Mouse (Mus musculus): ENCODE results near the gene Ech1.

Gene Ech1

DNA sequence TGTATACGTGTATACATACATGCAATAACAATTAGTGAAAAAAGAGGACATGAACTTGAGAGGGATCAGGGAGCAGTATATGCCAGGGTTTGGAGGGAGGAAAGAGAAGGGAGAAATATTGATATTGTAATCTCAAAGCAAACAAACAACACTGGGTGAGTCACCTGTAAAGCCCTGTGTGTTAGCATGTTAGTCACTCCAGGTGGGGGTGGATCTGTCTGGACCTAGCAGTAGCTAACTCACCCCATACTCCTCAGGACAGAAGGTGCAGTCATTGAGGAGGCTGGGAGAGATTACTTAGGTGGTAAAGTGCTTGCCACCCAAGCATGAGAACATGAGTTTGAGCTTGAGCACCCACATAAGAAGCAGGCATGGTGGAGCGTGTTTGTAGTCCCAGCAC lies 34.9 kb downstream of the Ech1 start:
- DNase-seq (ENCODE audit: low spot score in 2 of 2) = no peak

DNA sequence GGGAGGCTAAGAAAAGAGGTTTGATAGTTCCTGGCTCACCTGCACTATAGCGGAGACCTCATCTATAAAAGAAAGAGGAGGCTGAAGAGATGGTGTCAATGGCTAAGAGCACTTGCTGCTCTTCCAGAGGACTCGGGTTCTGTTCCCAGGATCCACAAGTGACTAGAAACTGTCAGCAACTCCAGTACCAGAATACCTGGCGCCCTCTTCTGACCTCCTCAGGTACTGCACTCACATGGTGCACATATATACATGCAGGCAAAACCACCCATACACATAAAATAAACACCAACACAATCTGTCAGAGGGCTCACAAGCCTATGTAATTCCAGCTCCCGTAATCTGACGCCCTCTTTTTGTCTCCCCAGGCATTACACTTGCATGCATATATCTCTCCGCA lies 35.9 kb downstream of the Ech1 start:
- no peak for DNase-seq (ENCODE audit: low spot score in 2 of 2)

GRCm38 (mm10) chr7:28862817-28863499 lies 37.9 kb downstream of the Ech1 start:
- peak; percentile 40 to 73 for DNase-seq (ENCODE audit: low spot score in 2 of 2)

GRCm38 (mm10) chr7:28863540-28863939 lies 38.5 kb downstream of the Ech1 start, which contains the start of gene Lgals7:
TSS of gene Lgals7 (plus strand) at chr7:28863853.
- no peak for DNase-seq (ENCODE audit: low spot score in 2 of 2)

GRCm38 (mm10) chr7:28864288-28864750 lies 39.3 kb downstream of the Ech1 start:
- DNase-seq (ENCODE audit: low spot score in 2 of 2) = no peak

DNA sequence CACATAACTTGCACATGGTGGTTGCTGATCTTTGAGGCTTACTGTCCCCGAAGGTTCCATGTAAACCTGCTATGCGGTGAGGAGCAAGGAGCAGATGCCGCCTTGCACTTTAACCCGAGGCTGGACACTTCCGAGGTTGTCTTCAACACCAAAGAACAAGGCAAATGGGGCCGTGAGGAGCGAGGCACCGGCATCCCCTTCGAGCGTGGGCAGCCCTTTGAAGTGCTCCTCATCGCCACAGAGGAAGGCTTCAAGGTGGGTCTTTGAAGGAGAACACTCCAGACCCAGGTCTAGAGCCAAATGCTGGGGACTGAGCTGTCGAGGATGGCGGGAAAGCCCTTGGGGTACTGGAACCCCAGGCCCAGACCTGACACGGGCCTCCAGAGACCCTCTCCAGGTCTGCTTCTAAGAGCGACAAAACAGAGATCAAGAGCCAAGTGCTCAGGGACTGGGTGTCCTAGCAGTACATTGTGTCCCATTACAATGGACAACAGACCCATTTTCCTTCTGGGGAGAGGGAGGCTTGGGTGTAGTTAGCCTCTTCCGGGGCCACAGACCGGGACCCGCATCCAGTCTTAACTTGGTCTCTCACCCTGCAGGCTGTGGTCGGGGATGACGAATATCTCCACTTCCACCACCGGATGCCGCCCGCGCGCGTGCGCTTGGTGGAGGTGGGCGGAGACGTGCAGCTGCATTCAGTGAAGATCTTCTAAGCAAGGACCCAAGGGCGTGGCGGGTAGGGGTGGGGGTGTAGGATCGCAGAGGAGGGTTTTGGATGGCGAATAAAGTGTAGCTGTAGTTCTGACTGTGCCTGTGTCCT lies 40.7 kb downstream of the Ech1 start:
- DNase-seq (ENCODE audit: low spot score in 2 of 2) = peak; percentile 74 to 75

DNA sequence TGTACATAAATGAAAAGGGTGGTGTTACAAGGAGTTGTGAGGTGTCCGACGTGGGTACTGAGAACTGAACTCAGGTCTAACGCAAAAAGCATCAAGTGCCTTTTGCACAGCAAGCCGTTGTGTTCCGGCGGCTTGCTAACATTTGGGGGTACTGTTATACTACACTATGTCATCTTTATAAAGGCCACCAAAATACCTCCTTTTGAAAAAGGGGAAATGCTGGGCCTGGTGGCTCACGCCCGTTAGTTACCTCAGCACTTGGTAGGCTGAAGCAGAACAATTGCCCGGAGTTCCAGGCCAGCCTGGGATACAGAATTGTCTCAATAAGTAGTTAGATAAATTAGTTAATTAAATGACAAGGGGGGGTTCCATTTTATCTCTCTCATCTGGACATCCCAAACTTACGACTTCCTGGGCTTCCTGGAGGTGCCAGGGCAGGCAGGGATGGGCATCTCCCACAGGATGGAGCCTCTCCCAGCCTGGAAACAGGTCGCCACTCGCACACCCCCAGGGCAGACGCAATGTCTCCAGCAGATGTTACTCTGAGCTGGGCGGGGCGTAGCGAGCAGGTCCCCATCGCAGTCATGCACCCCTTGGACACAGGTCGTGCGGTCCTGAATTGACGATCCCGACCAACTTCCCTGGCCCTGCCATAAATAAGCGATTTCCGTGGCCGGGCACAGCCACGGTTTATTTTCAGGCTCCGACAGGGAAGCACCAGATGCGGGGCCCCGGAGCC lies 41.9 kb downstream of the Ech1 start:
- DNase-seq (ENCODE audit: low spot score in 2 of 2) = no peak

- DNase-seq (ENCODE audit: low spot score in 2 of 2) = peak in 1 of 2 experiments; percentile 35
These were observed 42.7 kb downstream of the Ech1 start for GRCm38 (mm10) chr7:28867508-28868340.

DNA sequence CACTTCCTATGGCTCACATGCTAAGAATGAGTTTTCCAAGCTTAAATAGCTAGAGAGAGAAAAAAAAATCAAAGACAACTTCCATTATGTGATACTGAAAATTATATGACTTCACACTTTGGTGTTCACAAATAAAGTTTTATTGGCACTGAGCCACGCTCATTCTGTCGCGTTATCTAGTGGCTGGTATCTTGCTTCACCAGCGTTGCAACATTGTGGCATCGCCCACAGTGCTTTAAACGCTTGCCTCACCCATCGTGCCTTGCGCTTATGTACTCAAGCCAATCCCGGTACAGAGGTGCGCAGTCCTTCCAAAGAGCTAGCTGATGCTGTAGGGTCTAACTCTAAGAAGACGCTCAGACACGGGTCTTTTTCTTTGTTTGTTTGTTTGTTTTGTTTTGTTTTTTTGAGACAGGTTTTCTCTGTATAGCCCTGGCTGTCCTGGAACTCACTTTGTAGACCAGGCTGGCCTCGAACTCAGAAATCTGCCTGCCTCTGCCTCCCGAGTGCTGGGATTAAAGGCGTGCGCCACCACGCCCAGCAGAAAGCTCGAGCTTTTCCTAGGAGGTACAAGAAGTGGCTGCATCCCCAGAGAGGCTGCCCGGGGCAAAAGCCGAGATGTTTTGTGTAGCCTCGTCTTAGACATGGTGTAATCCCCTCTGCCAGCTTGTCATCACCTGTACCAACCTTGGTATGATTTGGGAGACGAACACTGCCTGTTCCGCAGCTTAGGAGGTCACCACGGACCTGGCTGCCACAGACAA lies 46.1 kb downstream of the Ech1 start:
- DNase-seq (ENCODE audit: low spot score in 2 of 2) = no peak

- DNase-seq (ENCODE audit: low spot score in 2 of 2) = no peak
These were observed 49.5 kb downstream of the Ech1 start for GRCm38 (mm10) chr7:28874565-28874964.

GRCm38 (mm10) chr7:28876099-28876498 lies 51.1 kb downstream of the Ech1 start:
- DNase-seq (ENCODE audit: low spot score in 2 of 2) = no peak

- no peak for DNase-seq (ENCODE audit: low spot score in 2 of 2)
These were observed 52.1 kb downstream of the Ech1 start for GRCm38 (mm10) chr7:28877155-28877554.

DNA sequence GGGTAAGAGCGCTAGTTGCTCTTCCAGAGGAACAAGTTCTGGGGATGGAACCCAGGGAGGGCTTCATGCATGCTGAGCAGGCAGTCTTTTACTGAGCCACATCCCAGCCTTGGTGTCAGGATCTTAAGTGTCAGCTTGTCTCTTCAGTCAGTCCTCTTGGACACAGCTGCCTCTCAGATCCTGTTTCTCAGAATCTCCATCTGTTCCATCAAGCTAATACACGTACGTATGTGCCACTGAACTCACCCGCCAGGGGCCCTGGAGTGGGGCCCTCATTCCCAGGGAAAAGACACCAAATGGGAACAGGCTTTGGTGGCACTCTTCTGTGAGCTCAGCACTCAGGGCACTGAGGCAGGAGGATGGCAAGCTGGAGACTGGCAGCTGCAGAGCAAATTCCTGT lies 52.8 kb downstream of the Ech1 start:
- no peak for DNase-seq (ENCODE audit: low spot score in 2 of 2)

- no peak for DNase-seq (ENCODE audit: low spot score in 2 of 2)
These were observed 54.6 kb downstream of the Ech1 start for GRCm38 (mm10) chr7:28879606-28880005.

DNA sequence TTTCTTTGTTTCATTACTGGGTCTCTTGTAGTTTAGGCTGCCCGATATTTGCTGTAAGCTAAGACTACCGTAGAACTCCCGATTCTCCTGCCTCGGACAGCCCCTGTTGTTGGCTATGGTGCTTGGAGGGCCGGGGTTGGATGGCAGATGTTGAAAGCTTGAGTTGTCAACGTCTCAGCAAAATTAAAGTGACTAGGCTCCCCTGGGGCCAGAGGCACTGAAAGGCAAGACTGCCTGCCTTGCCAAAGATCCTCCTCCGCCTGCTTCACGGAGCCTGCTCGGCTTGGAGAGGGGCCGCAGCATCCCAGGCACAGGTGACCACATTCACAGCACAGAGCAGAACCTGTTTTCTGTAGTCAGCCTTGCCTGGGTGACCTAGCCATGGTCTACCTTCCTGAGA lies 55.5 kb downstream of the Ech1 start:
- DNase-seq (ENCODE audit: low spot score in 2 of 2) = no peak

- no peak for DNase-seq (ENCODE audit: low spot score in 2 of 2)
These were observed 56.2 kb downstream of the Ech1 start, which contains the start of gene Capn12 for GRCm38 (mm10) chr7:28881199-28881598. TSS of gene Capn12 (plus strand) at chr7:28881422.
